Mouse (Mus musculus): ENCODE data around the gene Coa7. TPM values are rescaled to one million over a fixed set of nuclear protein-coding genes. Genes with fewer than 3 reads are reported as not detected.

Gene Coa7
- total and polyA plus RNA-seq, 3 experiments, result 19.8 to 39.1 (median 30.5) TPM

- H3K27ac ChIP-seq (ENCODE audit: control insufficient read depth, low read depth, low read length), result no peak overlapping the region
- no peak overlapping the region for H3K4me3 ChIP-seq (ENCODE audit: control insufficient read depth in 1 of 2, insufficient read depth in 1 of 2, low read depth in 2 of 2, low read length in 2 of 2)
- H3K36me3 ChIP-seq (ENCODE audit: control insufficient read depth in 1 of 2, insufficient read depth in 2 of 2, low read length in 2 of 2), result no peaks in the 10 kb centered on the region
- no peak for DNase-seq (ENCODE audit: low read depth, low spot score)
- H3K79me2 ChIP-seq (ENCODE audit: control insufficient read depth, insufficient read depth, low read length, poor library complexity), result no peaks in the 10 kb centered on the region
- H3K4me1 ChIP-seq (ENCODE audit: control insufficient read depth in 1 of 2, insufficient read depth in 2 of 2, low read length in 2 of 2), result no peaks in the 10 kb centered on the region
- no peaks in the 10 kb centered on the region for H3K9me3 ChIP-seq (replicated peaks; ENCODE audit: insufficient read depth, low read length)
- no peaks in the 10 kb centered on the region for H3K27me3 ChIP-seq (ENCODE audit: control insufficient read depth in 1 of 2, insufficient read depth in 2 of 2, low read length in 2 of 2)
- TF ChIP-seq MAX (IDR thresholded peaks at IDR 0.05; ENCODE audit: low read length) (no peak), POLR2AphosphoS5 (IDR thresholded peaks at IDR 0.05; ENCODE audit: borderline replicate concordance, low read depth, low read length) (no peak), ZKSCAN1 (IDR thresholded peaks at IDR 0.05; ENCODE audit: low read depth, low read length) (no peak), SIN3A (IDR thresholded peaks at IDR 0.05; ENCODE audit: low read length) (no peak), CHD1 (IDR thresholded peaks at IDR 0.05; ENCODE audit: low read depth, low read length) (no peak), ELF1 (IDR thresholded peaks at IDR 0.05; ENCODE audit: low read depth, low read length) (no peak), MYC (IDR thresholded peaks at IDR 0.05; ENCODE audit: low read depth, low read length) (no peak), POLR2AphosphoS2 (IDR thresholded peaks at IDR 0.05; ENCODE audit: low read length) (no peak), EP300 (IDR thresholded peaks at IDR 0.05; ENCODE audit: low read depth in 1 of 2, low read length in 2 of 2) (no peak), RAD21 (IDR thresholded peaks at IDR 0.05; ENCODE audit: low read depth, low read length) (no peak), BHLHE40 (IDR thresholded peaks at IDR 0.05; ENCODE audit: borderline replicate concordance, low read depth, low read length) (no peak), MYB (IDR thresholded peaks at IDR 0.05; ENCODE audit: low read depth, low read length) (no peak), USF2 (IDR thresholded peaks at IDR 0.05; ENCODE audit: borderline replicate concordance in 1 of 2, insufficient read depth in 1 of 2, low read depth in 1 of 2, low read length in 2 of 2) (no peak), ZNF384 (IDR thresholded peaks at IDR 0.05; ENCODE audit: low read depth, low read length) (no peak), CHD2 (IDR thresholded peaks at IDR 0.05; ENCODE audit: low read length) (no peak), MEF2A (IDR thresholded peaks at IDR 0.05; ENCODE audit: extremely low read depth, insufficient replicate concordance, low read depth, low read length, poor library complexity, severe bottlenecking) (no peak), E2F4 (IDR thresholded peaks at IDR 0.05; ENCODE audit: borderline replicate concordance, low read depth, low read length) (no peak)
- H3K9ac ChIP-seq (ENCODE audit: control insufficient read depth, low read depth, low read length, poor library complexity, severe bottlenecking), result no peak overlapping the region
These were observed 17.2 kb upstream of the Coa7 start for GRCm38 (mm10) chr4:108310706-108311105.

- no peaks in the 10 kb centered on the region for H3K79me2 ChIP-seq (ENCODE audit: control insufficient read depth, insufficient read depth, low read length, poor library complexity)
- peaks cover 0 to 10% of the 10 kb centered on the region in 2 experiments; a peak in 2 of 4 replicates for H3K4me1 ChIP-seq (ENCODE audit: control insufficient read depth in 1 of 2, insufficient read depth in 2 of 2, low read length in 2 of 2)
- no peak overlapping the region for H3K9ac ChIP-seq (ENCODE audit: control insufficient read depth, low read depth, low read length, poor library complexity, severe bottlenecking)
- H3K27ac ChIP-seq (ENCODE audit: control insufficient read depth, low read depth, low read length), result no peak overlapping the region
- no peaks in the 10 kb centered on the region for H3K9me3 ChIP-seq (replicated peaks; ENCODE audit: insufficient read depth, low read length)
- no peaks in the 10 kb centered on the region; a peak in 1 of 4 replicates for H3K36me3 ChIP-seq (ENCODE audit: control insufficient read depth in 1 of 2, insufficient read depth in 2 of 2, low read length in 2 of 2)
- no peak for DNase-seq (ENCODE audit: low read depth, low spot score)
- no peak overlapping the region for H3K4me3 ChIP-seq (ENCODE audit: control insufficient read depth in 1 of 2, insufficient read depth in 1 of 2, low read depth in 2 of 2, low read length in 2 of 2)
- H3K27me3 ChIP-seq (ENCODE audit: control insufficient read depth in 1 of 2, insufficient read depth in 2 of 2, low read length in 2 of 2), result no peaks in the 10 kb centered on the region
- TF ChIP-seq MYB (IDR thresholded peaks at IDR 0.05; ENCODE audit: low read depth, low read length), result no peak
- TF ChIP-seq BHLHE40 (IDR thresholded peaks at IDR 0.05; ENCODE audit: borderline replicate concordance, low read depth, low read length), result no peak
- no peak for TF ChIP-seq EP300 (IDR thresholded peaks at IDR 0.05; ENCODE audit: low read depth in 1 of 2, low read length in 2 of 2)
- TF ChIP-seq TAL1 (IDR thresholded peaks at IDR 0.05; ENCODE audit: low read length), result no peak
- TF ChIP-seq ELF1 (IDR thresholded peaks at IDR 0.05; ENCODE audit: low read depth, low read length), result no peak
- no peak for TF ChIP-seq RCOR1 (IDR thresholded peaks at IDR 0.05; ENCODE audit: low read depth, low read length)
- no peak for TF ChIP-seq E2F4 (IDR thresholded peaks at IDR 0.05; ENCODE audit: borderline replicate concordance, low read depth, low read length)
- no peak for TF ChIP-seq MYC (IDR thresholded peaks at IDR 0.05; ENCODE audit: low read depth, low read length)
- TF ChIP-seq TCF12 (IDR thresholded peaks at IDR 0.05; ENCODE audit: low read depth, low read length), result no peak
These were observed 13.9 kb upstream of the Coa7 start for GRCm38 (mm10) chr4:108314041-108314440.

All from MEL (cell line).